Mouse (Mus musculus) limb, embryonic 12.5 days (tissue): ENCODE data around the gene Upp2. TPM values are rescaled to one million over a fixed set of nuclear protein-coding genes. Genes with fewer than 3 reads are reported as not detected.
A peak's percentile ranks its signal among the peaks of the same experiment; 100 is the strongest.

Experiments
- ATAC-seq: fragments of 200-750 bp; cut with Nextera tagmentation; 2 replicates; pipeline ENCODE4 v1.8.0; 2017; ENCODE audit warnings: low read depth, moderate TSS enrichment; ENCODE audit not compliant: insufficient number of reproducible peaks, insufficient read depth, low FRiP score, low TSS enrichment
- H3K27ac ChIP-seq: fragments of 300-500 bp; sonication (generic); 2 replicates; pipeline ENCODE4 v1.5.1; 2016; ENCODE audit warnings: mild to moderate bottlenecking, moderate library complexity
- H3K27me3 ChIP-seq: fragments of 300-500 bp; sonication (generic); 2 replicates; pipeline ENCODE4 v1.6.1; 2016; ENCODE audit warnings: mild to moderate bottlenecking, moderate library complexity
- H3K36me3 ChIP-seq: fragments of 300-500 bp; sonication (generic); 2 replicates; pipeline ENCODE4 v1.6.1; 2016; ENCODE audit warnings: mild to moderate bottlenecking, moderate library complexity
- H3K4me1 ChIP-seq: fragments of 300-500 bp; sonication (generic); replicated peaks from 2 replicates; pipeline ENCODE4 v1.6.1; 2016
- H3K4me2 ChIP-seq: fragments of 300-500 bp; sonication (generic); 2 replicates; pipeline ENCODE4 v1.6.1; 2016; ENCODE audit warnings: mild to moderate bottlenecking, moderate library complexity
- H3K4me3 ChIP-seq: fragments of 300-500 bp; sonication (generic); replicated peaks from 2 replicates; pipeline ENCODE4 v1.5.1; 2016; ENCODE audit warnings: mild to moderate bottlenecking
- H3K9ac ChIP-seq: fragments of 300-500 bp; sonication (generic); replicated peaks from 2 replicates; pipeline ENCODE4 v1.6.1; 2016; ENCODE audit warnings: mild to moderate bottlenecking, moderate library complexity
- H3K9me3 ChIP-seq: fragments of 300-500 bp; sonication (generic); 2 replicates; pipeline ENCODE4 v1.6.1; 2016; ENCODE audit warnings: mild to moderate bottlenecking, moderate library complexity
- WGBS: fragments of 180-500 bp; shearing (Covaris S2); methylation state at CpG from one replicate; pipeline ENCODE4 v1.1.7; 2016; 5-methylcytosine and 5-hydroxymethylcytosine counted together
- polyA plus RNA-seq: library from polyadenylated mRNA; unstranded; fragments of >200 nt; fragmentation: Nextera tagmentation; extraction: Ambion mirVana; gene quantifications from 2 replicates; pipeline ENCODE4 v1.2.1, GENCODE M21; 2016

Gene Upp2
- polyA plus RNA-seq, 1 experiment from 2014 or later, result 10.4 TPM

DNA sequence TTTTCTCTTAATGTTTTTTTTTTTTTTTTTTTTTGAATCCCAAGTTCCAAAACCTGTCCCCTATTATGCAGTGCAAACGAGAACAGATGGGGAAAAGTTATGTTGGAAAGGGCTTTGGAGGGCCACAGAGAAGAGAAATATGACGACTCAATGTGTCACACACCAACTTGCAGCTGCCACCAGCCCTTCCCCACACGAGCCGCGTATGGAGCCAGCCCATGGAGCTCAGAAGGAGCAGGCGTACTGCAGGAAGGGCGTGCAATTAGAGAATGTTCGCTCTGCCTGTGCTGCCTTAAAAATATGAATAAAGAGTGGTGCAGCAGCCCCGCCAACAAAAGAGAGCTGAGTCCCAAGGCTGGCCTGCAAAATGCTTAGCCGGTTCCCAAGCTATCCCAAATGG, 19.2 kb downstream of the Upp2 start:
- H3K4me2 ChIP-seq, result no peak overlapping the region
- no peaks in the 10 kb centered on the region for H3K36me3 ChIP-seq
- H3K9ac ChIP-seq, result no peak overlapping the region
- WGBS, result 47% methylated on average over 10 of the region's 10 CpGs
- H3K27me3 ChIP-seq, result no peaks in the 10 kb centered on the region
- peak; percentile 14; the same call in 1 of the 2 replicates for ATAC-seq
- H3K4me1 ChIP-seq, result peaks cover 27% of the 10 kb centered on the region
- no peak overlapping the region for H3K4me3 ChIP-seq
- H3K27ac ChIP-seq, result peak overlapping the region; percentile 53; the same call in 1 of the 2 replicates
- no peaks in the 10 kb centered on the region; the same call in 1 of the 2 replicates for H3K9me3 ChIP-seq

DNA sequence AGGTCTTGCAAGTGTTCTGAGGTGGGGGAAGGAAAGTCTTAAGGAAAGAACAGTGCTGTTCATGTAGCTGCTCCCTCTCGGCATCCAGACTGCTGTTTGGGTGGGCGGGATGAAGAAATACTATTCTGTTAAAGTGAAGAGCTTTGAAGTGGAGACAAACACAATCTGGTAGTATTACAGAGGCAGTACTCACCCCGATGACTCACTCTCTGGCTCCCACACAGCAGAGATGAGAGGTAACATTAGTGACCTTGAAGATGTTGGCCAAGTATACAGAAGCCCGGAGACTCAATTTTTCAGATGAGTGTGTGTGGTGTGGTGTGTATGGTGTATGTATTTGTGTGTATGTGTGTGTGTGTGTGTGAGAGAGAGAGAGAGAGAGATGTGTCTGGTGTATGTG, 22.5 kb downstream of the Upp2 start:
- no peaks in the 10 kb centered on the region for H3K27me3 ChIP-seq

GRCm38 (mm10) chr2:58590055-58590454, 23.0 kb downstream of the Upp2 start:
- Histone ChIP-seq H3K27me3 (no peaks in the 10 kb centered on the region), H3K4me1 (peaks cover 31% of the 10 kb centered on the region), H3K27ac (no peak overlapping the region), H3K4me2 (no peak overlapping the region), H3K9me3 (no peaks in the 10 kb centered on the region), H3K4me3 (no peak overlapping the region), H3K9ac (no peak overlapping the region), H3K36me3 (no peaks in the 10 kb centered on the region)
- no peak for ATAC-seq
- 95% methylated on average over 1 of the region's 1 CpGs for WGBS

More for the DNA sequence above, 22.5 kb downstream of the Upp2 start:
- H3K36me3 ChIP-seq, result no peaks in the 10 kb centered on the region
- no peak overlapping the region for H3K4me3 ChIP-seq
- H3K4me2 ChIP-seq, result no peak overlapping the region
- H3K4me1 ChIP-seq, result peaks cover 32% of the 10 kb centered on the region
- H3K27ac ChIP-seq, result no peak overlapping the region
- no peak for ATAC-seq
- H3K9me3 ChIP-seq, result no peaks in the 10 kb centered on the region
- no peak overlapping the region for H3K9ac ChIP-seq
- WGBS, result 67% methylated on average over 4 of the region's 4 CpGs

DNA sequence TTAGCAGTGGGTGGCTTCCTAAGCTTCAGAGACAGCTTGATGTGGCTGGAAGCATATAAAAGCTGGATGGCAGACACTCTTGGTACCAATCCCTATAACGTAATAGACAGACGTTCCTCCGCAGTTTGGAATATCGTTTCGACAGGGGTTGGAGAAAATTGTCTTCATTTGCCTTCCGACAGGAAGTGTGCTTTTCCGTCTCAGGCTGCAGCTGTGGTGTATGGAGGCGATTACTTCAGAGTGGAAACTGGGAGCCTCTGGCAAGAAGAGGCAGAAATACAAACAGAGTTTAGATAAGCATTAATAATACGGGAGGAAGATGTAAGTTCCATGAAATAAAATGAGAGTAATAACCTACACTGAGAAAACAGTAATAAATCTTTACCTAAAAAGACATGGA, 28.3 kb downstream of the Upp2 start:
- no peak overlapping the region for H3K4me3 ChIP-seq
- 0 out of 2 replicates have a peak overlapping the region, but pooled peaks have one; percentile 0 for H3K27ac ChIP-seq
- H3K4me1 ChIP-seq, result peaks cover 25% of the 10 kb centered on the region
- ATAC-seq, result no peak
- H3K36me3 ChIP-seq, result no peaks in the 10 kb centered on the region
- 54% methylated on average over 9 of the region's 9 CpGs for WGBS
- H3K4me2 ChIP-seq, result no peak overlapping the region
- no peaks in the 10 kb centered on the region for H3K27me3 ChIP-seq
- no peak overlapping the region for H3K9ac ChIP-seq
- H3K9me3 ChIP-seq, result no peaks in the 10 kb centered on the region

DNA sequence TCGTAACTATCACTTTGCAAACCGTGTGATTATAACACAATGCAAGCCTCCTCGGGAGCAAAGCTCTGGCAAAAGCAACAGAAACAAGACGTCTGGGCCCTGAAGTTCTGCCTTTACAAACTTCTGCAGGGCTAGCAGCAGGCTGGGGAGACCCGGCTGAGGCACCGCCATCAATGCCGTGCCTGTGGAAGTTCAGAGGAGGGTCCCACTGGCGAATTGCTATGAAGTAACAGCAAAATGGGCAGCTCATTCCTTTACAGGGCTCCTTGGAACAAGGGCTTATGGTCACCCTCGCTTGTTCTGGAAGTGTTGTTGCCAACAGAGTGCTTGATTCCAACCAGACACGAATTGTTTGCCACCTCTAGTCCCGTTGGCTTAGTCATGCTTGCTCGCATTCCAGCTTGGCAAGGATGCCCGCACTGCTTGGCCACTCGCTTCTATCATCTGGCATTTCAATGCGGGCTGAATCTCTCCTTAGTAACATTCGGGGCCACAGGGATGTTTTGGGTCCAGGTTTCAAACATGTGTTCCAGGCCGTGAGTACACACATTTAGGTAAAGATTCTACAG, 29.8 kb downstream of the Upp2 start:
- Histone ChIP-seq H3K4me3 (no peak overlapping the region), H3K9me3 (no peaks in the 10 kb centered on the region), H3K4me1 (peaks cover 19% of the 10 kb centered on the region), H3K27ac (no peak overlapping the region), H3K9ac (no peak overlapping the region), H3K36me3 (no peaks in the 10 kb centered on the region), H3K4me2 (no peak overlapping the region), H3K27me3 (no peaks in the 10 kb centered on the region)
- no peak for ATAC-seq
- 80% methylated on average over 17 of the region's 17 CpGs for WGBS

DNA sequence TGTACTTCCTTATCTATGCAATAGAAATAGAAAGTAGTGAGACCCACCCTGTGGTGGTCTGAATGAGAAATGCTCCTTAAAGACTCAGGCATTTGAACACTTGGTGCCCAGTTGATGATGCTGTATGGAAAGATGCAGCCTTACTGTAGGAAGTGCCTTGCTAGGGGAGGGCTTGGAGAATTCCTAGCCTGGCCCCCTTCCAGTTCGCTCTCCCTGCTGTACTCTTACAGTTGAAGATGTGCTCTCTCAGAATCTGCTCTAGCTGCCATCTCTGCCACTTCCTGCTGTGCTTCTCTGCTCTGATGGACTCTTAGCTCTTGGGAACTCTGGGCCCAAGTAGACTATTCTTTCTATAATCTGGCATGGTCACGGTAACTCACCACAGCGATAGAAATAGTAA, 30.5 kb downstream of the Upp2 start:
- WGBS, result 98% methylated on average over 3 of the region's 3 CpGs
- no peak for ATAC-seq

DNA sequence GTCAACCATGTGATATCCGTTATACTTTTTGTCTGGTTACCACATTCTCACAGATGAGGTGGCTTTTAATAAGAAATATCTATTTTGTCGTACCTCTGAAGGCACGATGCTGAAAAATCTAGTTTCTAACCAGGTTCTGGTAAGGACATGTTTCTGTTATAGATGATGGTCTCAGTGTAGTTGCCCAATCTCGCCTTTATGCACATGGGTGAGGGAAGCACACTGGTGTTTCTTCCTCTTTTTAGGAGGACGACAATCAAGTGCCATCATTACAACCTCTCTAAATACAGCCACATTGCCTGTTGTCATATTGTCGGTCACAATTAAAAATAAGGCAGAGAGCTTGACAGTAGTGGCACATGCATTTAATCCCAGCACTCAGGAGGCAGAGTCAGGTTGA, 32.5 kb downstream of the Upp2 start:
- 91% methylated on average over 6 of the region's 6 CpGs for WGBS
- Histone ChIP-seq H3K4me3 (no peak overlapping the region), H3K9ac (no peak overlapping the region), H3K27me3 (no peaks in the 10 kb centered on the region), H3K27ac (no peak overlapping the region), H3K4me2 (no peak overlapping the region), H3K4me1 (peaks cover 12% of the 10 kb centered on the region; the same call in 1 of the 2 replicates), H3K9me3 (no peaks in the 10 kb centered on the region), H3K36me3 (no peaks in the 10 kb centered on the region)
- no peak for ATAC-seq

More for the DNA sequence above, 30.5 kb downstream of the Upp2 start:
- no peak overlapping the region for H3K4me3 ChIP-seq
- H3K4me2 ChIP-seq, result no peak overlapping the region
- H3K4me1 ChIP-seq, result peaks cover 16% of the 10 kb centered on the region
- no peaks in the 10 kb centered on the region for H3K27me3 ChIP-seq
- no peak overlapping the region for H3K27ac ChIP-seq
- no peak overlapping the region for H3K9ac ChIP-seq
- H3K36me3 ChIP-seq, result no peaks in the 10 kb centered on the region
- H3K9me3 ChIP-seq, result no peaks in the 10 kb centered on the region

GRCm38 (mm10) chr2:58601382-58601781, 34.3 kb downstream of the Upp2 start:
- Histone ChIP-seq H3K4me1 (no peaks in the 10 kb centered on the region), H3K9ac (no peak overlapping the region), H3K36me3 (no peaks in the 10 kb centered on the region), H3K27ac (no peak overlapping the region), H3K4me2 (no peak overlapping the region), H3K9me3 (no peaks in the 10 kb centered on the region), H3K4me3 (no peak overlapping the region), H3K27me3 (no peaks in the 10 kb centered on the region)
- no peak for ATAC-seq
- WGBS, result 82% methylated on average over 4 of the region's 4 CpGs

- no peak for ATAC-seq
- no peaks in the 10 kb centered on the region for H3K27me3 ChIP-seq
- WGBS, result 90% methylated on average over 3 of the region's 3 CpGs
- H3K27ac ChIP-seq, result no peak overlapping the region
- no peak overlapping the region for H3K4me3 ChIP-seq
- no peaks in the 10 kb centered on the region for H3K9me3 ChIP-seq
- H3K4me2 ChIP-seq, result no peak overlapping the region
- no peak overlapping the region for H3K9ac ChIP-seq
- H3K4me1 ChIP-seq, result no peaks in the 10 kb centered on the region
- no peaks in the 10 kb centered on the region for H3K36me3 ChIP-seq
Measured at GRCm38 (mm10) chr2:58603379-58603778, 36.3 kb downstream of the Upp2 start.

DNA sequence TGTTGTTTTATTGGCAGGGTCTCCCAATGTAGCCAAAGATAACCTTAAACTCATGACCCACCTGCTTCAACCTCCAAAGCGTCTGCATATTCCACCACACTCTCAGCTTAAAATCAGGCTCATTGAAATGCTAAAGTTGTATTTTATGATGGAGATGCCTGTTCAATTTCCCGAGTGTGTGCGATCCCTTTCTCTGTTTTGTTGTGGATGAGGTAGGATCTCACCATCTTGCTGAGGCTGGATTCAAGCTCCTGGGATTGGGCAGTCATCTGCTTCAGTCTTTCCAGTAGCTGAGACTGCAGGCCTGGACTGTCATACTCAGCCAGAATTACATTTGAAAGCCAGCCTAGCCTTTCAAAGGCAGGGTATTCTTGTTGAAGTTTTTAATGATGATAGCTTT, 37.7 kb downstream of the Upp2 start:
- Histone ChIP-seq H3K4me2 (no peak overlapping the region), H3K27me3 (no peaks in the 10 kb centered on the region), H3K4me3 (no peak overlapping the region), H3K9me3 (no peaks in the 10 kb centered on the region), H3K4me1 (no peaks in the 10 kb centered on the region), H3K36me3 (no peaks in the 10 kb centered on the region), H3K27ac (no peak overlapping the region), H3K9ac (no peak overlapping the region)
- WGBS, result 96% methylated on average over 3 of the region's 3 CpGs
- no peak for ATAC-seq

DNA sequence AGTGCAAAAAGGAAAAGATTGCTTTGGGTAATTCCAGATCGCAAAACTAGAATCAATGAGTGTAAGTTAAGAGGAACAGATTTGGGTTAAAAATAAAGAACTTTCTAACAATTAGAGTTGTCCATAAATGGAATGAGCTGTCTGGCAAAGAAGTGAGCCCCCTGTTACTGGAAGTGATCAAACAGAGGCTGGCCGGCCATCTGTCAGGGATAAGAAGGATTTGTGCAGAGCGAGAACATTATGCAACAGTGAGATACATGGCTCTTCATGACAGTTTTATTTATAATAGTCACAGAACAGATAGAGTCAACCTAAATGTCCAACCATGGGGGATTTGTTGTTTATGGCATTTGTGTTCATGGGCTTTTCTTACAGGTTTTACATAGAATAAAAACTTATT, 46.6 kb downstream of the Upp2 start:
- H3K27me3 ChIP-seq, result no peaks in the 10 kb centered on the region
- H3K4me3 ChIP-seq, result no peak overlapping the region
- H3K4me1 ChIP-seq, result no peaks in the 10 kb centered on the region
- ATAC-seq, result no peak
- H3K36me3 ChIP-seq, result no peaks in the 10 kb centered on the region
- H3K9ac ChIP-seq, result no peak overlapping the region
- no peak overlapping the region for H3K4me2 ChIP-seq
- no peaks in the 10 kb centered on the region for H3K9me3 ChIP-seq
- 89% methylated on average over 3 of the region's 3 CpGs for WGBS
- no peak overlapping the region for H3K27ac ChIP-seq

DNA sequence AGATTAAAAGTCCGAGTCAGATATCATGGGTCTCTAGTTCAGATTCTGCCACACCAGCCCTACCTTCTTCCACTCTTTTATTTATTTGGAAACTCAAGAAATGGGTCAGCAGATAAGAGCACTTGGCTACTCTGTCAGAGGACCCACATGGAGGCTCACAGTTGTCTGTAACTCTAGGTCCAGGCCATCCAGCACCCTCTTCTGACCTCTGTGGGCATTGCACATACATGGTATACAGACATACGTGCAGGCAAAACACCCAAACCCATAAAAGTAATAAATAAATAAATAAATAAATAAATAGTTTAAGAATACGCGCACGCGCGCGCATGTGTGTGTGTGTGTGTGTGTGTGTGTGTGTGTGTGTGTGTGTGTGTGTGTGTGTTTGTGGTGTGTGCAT, 47.8 kb downstream of the Upp2 start:
- ATAC-seq, result no peak
- no peaks in the 10 kb centered on the region for H3K9me3 ChIP-seq
- no peak overlapping the region for H3K9ac ChIP-seq
- H3K27ac ChIP-seq, result no peak overlapping the region
- H3K4me3 ChIP-seq, result no peak overlapping the region
- H3K4me1 ChIP-seq, result no peaks in the 10 kb centered on the region
- H3K27me3 ChIP-seq, result no peaks in the 10 kb centered on the region
- no peak overlapping the region for H3K4me2 ChIP-seq
- H3K36me3 ChIP-seq, result no peaks in the 10 kb centered on the region
- WGBS, result 92% methylated on average over 8 of the region's 8 CpGs
